Mouse (Mus musculus) A20 (cell line): ENCODE data around the gene Prtg.

Experiments
- DNase-seq: peaks from one replicate; pipeline ENCODE4 v3.0.0-alpha.2; 2011; ENCODE audit warnings: low read depth, low spot score

The Prtg gene

GRCm38 (mm10) chr9:72906693-72907103 lies 100.0 kb downstream of the Prtg start:
- DNase-seq: no peak

- DNase-seq: no peak
Measured at GRCm38 (mm10) chr9:72911381-72911780, 104.7 kb downstream of the Prtg start.

DNA sequence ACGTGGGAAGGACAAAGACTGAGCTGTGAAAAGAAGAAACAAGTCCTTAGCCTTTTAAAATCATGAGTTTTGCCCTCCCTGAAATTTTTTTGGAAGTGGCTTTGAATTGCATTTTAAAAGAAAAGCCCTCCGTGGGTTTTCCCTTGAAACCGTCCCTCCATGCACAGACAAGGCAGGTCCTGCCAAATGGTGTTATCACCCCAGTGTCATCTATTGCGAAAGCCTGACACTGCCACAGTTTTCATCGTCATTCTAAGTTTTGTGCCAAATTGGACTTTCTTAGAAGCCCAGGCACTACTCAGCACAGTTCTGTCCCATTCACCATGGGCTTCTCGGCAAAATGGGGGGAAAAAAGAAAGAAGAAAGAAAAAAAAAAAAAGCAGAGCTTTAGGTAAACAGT lies 106.9 kb downstream of the Prtg start:
- no peak for DNase-seq

DNA sequence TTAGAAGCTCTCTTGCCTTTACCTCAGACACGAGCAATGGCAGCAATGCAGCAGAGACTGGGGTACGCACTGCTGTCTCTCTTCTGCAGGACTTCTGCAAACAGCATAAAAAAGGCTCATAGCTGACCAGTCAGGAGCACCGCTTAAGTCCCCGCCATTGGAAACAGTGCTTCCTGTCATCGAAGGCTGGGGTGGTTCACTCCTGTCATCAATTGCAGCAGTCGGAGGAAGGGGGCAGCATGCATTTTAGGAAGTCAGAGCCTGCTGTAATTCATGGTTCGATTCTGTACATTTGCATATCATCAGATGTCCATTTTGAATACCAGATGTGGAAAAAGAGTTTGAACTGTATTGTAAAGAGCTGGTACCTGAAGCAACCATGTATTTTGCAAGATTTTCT lies 109.1 kb downstream of the Prtg start:
- DNase-seq: peak; percentile 16

- no peak for DNase-seq
Measured at GRCm38 (mm10) chr9:72923068-72923467, 116.4 kb downstream of the Prtg start.

GRCm38 (mm10) chr9:72925021-72925934 lies 118.6 kb downstream of the Prtg start, which contains the start of gene Pygo1:
Gene Pygo1 (plus strand): TSS chr9:72925645.
- no peak for DNase-seq

DNA sequence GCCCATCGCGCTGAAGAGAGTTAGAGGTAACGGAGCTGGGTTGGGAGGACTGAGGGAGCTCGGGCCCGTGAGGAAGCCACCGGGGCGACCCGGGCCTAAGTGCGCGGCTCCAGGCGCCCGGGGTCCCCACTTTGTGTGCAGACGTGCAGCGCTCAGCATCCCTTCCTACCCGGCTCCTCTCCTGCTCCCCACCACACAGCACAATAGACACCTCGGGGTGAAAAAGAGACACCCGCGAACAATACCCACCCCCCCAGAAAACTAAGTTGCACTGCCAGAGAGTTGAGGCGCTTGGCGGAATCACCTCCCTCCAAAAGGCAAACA lies 119.2 kb downstream of the Prtg start:
- no peak for DNase-seq

DNA sequence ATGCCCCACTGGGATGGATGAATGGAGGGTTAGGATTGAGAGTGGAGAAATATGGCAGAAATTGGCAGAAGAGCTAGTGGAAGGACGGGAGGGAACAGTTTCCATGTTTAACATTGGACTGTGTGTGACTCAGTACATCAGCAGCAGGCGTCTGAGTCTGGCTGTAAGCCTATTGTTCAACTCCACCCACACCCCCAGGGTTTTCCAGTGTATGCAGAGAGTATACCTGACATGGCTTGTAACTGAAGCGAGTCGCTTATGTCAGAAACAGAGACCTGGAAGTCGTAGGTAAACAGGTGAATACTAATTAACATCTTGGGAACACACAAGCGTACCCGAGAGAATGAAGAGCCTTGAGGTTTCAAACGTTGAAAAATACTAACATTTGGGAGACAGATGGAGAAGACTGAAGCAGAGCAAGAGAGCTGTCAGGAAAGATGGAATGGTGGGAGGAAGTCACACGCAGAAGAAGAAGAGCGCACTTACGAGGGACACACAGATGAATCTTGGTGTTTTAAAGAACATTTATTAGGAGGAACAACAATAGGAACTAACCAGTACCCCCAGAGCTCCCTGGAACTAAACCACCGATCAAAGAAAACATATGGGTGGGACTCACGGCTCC lies 124.6 kb downstream of the Prtg start:
- DNase-seq: no peak

DNA sequence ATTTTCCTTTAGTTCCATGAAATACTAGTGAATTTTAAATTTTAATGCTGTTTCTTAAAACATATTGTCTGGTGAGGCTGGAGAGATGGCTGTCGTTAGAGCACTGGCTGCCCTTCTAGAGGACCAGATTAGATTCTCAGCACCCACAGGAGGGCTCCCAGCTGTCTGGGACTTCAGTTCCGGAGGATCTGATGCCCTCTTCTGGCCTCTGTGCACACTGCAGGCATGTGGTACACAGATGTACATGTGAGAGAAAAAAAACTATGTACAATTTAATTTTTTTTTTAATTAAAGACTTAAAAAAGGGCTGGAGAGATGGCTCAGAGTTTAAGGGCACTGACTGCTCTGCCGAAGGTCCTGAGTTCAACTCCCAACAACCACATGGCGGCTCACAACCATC lies 128.6 kb downstream of the Prtg start:
- no peak for DNase-seq

DNA sequence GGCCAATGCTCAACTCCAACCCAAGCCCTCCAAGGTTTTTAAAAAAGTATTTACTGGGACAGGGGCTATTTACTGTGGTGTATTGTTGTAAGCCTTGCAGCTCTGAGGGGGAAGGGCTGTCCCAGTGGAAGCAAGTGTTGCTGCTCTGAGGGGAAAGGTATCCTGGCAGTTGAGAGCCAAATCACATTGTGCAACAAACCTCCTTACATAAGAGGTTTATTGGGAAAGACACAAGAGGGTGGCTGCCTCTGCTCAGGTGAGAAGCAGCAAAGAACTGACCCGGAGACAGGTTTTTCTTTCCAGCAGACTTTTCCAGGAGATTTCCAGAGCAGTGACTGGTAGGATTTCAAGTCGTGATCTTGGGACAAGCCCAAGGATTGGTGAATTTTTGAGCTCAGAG lies 129.6 kb downstream of the Prtg start:
- no peak for DNase-seq

- DNase-seq: peak; percentile 47
Measured at GRCm38 (mm10) chr9:72943424-72943823, 136.8 kb downstream of the Prtg start.

GRCm38 (mm10) chr9:72944286-72944685 lies 137.6 kb downstream of the Prtg start:
- DNase-seq: no peak

- DNase-seq: no peak
Measured at GRCm38 (mm10) chr9:72947010-72947409, 140.3 kb downstream of the Prtg start.

GRCm38 (mm10) chr9:72949572-72949971 lies 142.9 kb downstream of the Prtg start:
- DNase-seq: no peak

GRCm38 (mm10) chr9:72954746-72955145 lies 148.1 kb downstream of the Prtg start:
- DNase-seq: peak; percentile 33

- DNase-seq: peak; percentile 64
Measured at GRCm38 (mm10) chr9:72955546-72955945, 148.9 kb downstream of the Prtg start.

- peak; percentile 85 for DNase-seq
Measured at GRCm38 (mm10) chr9:72958521-72959450, 152.1 kb downstream of the Prtg start, which contains the start of the genes Dyx1c1 and Gm44503. Gene Dyx1c1 (plus strand): TSS chr9:72958785. Gene Gm44503 (plus strand): TSS chr9:72958852.

DNA sequence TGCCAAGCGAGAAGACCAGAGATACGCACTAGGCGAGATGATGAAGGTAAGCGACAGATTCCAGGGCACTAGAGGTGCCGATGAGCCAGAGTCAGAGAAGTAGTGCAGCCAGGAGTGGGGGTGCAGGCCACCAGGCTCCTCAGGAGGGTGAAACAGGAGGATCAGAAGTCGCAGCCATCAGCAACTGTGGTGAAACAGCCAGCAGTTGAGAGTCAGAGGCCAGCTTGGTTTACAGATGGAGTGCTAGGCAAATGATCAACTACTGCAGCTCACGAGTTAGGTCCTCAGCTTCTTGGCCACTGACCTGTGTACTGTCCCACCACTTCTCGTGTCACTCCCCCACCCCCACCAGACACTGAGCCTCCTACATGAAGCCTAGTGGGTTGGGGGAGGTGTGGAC lies 154.7 kb downstream of the Prtg start:
- no peak for DNase-seq

DNA sequence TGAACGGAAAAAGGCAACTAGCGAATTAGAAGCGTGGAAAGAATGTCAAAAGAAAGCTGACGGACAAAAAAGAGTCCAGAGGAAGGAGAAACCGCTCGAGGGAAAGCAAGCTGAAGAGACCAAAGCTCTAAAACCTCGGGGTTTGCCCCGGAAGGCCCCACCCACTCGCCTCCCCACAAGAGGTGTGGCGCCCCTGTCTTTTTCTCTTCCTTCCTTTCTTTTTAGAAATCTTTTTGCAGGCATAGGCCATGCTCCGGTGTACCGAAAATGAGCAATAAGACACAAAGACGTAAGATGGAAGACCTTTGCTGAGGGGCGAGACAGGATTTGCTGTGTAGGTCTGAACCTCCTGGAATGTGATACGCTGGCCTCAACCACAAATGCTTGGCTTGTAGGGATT lies 155.3 kb downstream of the Prtg start:
- DNase-seq: no peak
